Mouse (Mus musculus) neural tube, embryonic 15.5 days (tissue): ENCODE results near the gene Gm20388. TPM values are rescaled to one million over a fixed set of nuclear protein-coding genes. Genes with fewer than 3 reads are reported as not detected.
A peak's percentile ranks its signal among the peaks of the same experiment; 100 is the strongest.

Experiments
- ATAC-seq: fragments of 200-750 bp; cut with Nextera tagmentation; 2 replicates; pipeline ENCODE4 v1.8.0; 2017; ENCODE audit warnings: mild to moderate bottlenecking, moderate TSS enrichment, moderate library complexity; ENCODE audit not compliant: low FRiP score
- H3K27ac ChIP-seq: fragments of 300-500 bp; sonication (generic); replicated peaks from 2 replicates; pipeline ENCODE4 v1.5.1; 2015; ENCODE audit warnings: mild to moderate bottlenecking, inconsistent platforms
- H3K27me3 ChIP-seq: fragments of 300-500 bp; sonication (generic); replicated peaks from 2 replicates; pipeline ENCODE4 v1.6.1; 2015; ENCODE audit warnings: inconsistent platforms
- H3K36me3 ChIP-seq: fragments of 300-500 bp; sonication (generic); 2 replicates; pipeline ENCODE4 v1.6.1; 2015; ENCODE audit warnings: inconsistent platforms
- H3K4me1 ChIP-seq: fragments of 300-500 bp; sonication (generic); 2 replicates; pipeline ENCODE4 v1.6.1; 2015; ENCODE audit warnings: inconsistent platforms
- H3K4me2 ChIP-seq: fragments of 300-500 bp; sonication (generic); 2 replicates; pipeline ENCODE4 v1.6.1; 2015; ENCODE audit warnings: inconsistent platforms, mild to moderate bottlenecking, moderate library complexity
- H3K4me3 ChIP-seq: fragments of 300-500 bp; sonication (generic); replicated peaks from 2 replicates; pipeline ENCODE4 v1.5.1; 2015; ENCODE audit warnings: mild to moderate bottlenecking, inconsistent platforms
- H3K9ac ChIP-seq: fragments of 300-500 bp; sonication (generic); replicated peaks from 2 replicates; pipeline ENCODE4 v1.6.1; 2015; ENCODE audit warnings: mild to moderate bottlenecking, inconsistent platforms
- H3K9me3 ChIP-seq: fragments of 300-500 bp; sonication (generic); replicated peaks from 2 replicates; pipeline ENCODE4 v1.6.1; 2016; ENCODE audit warnings: inconsistent platforms
- WGBS: fragments of 180-500 bp; shearing (Covaris S2); methylation state at CpG from one replicate; pipeline ENCODE4 v1.1.7; 2015; ENCODE audit warnings: mixed read lengths; 5-methylcytosine and 5-hydroxymethylcytosine counted together
- polyA plus RNA-seq: library from polyadenylated mRNA; unstranded; fragments of >200 nt; fragmentation: Nextera tagmentation; extraction: Ambion mirVana; gene quantifications from 2 replicates; pipeline ENCODE4 v1.2.1, GENCODE M21; 2015

Gm20388 gene
- polyA plus RNA-seq, 1 experiment from 2014 or later = not detected

GRCm38 (mm10) chr8:120416522-120417394 is 506.1 kb downstream of the Gm20388 start:
- no peaks in the 10 kb centered on the region for H3K9me3 ChIP-seq
- H3K27ac ChIP-seq = peak overlapping the region; percentile 89
- 7% methylated on average over 33 of the region's 33 CpGs for WGBS
- no peak overlapping the region for H3K4me3 ChIP-seq
- H3K4me2 ChIP-seq = peak overlapping the region; percentile 38
- peak; percentile 61 for ATAC-seq
- H3K4me1 ChIP-seq = peaks cover 82% of the 10 kb centered on the region
- peak overlapping the region; percentile 1; the same call in 1 of the 2 replicates for H3K9ac ChIP-seq
- H3K36me3 ChIP-seq = no peaks in the 10 kb centered on the region
- no peaks in the 10 kb centered on the region for H3K27me3 ChIP-seq

DNA sequence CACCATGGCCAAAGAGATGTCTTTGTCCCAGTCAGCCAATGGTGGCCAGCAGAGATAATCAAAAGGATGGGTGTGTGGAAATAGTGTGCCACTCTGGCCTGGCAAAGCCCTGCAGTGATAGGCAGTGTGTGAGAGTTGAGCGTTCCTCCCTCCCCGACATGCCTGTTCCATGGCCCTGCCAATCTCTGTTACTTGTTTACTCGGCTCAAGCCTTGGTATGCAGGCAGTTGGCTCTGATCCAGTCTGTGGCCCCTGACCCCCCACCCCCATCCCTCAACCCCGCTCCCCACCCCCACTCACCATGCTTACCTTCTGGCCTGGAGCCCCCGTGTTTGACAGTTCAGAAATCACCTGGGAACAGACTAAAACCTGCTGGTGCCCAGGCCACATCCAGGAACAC is 507.5 kb downstream of the Gm20388 start:
- no peaks in the 10 kb centered on the region for H3K36me3 ChIP-seq

DNA sequence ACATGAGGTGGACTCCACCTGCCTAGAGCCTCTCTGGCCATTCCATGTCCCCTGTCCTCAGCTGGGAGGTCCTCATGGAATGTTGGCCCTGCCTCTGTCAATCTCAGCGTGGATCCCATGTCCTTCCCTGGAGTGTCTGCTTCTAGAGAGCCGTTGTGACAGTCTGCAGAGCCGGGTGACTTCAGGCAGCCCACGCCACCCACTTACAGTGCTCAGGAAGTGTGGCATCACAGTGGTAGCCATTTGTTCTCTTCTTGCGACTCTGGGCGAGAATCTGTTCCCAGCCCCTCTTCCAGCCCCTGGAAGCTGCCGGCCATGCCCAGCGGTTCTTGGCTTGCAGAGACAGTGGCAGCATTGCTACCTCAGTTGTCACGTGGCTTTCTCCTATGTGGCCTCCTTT is 509.0 kb downstream of the Gm20388 start:
- WGBS = 86% methylated on average over 9 of the region's 9 CpGs
- no peaks in the 10 kb centered on the region for H3K27me3 ChIP-seq
- no peaks in the 10 kb centered on the region for H3K9me3 ChIP-seq
- no peak overlapping the region for H3K4me3 ChIP-seq
- no peak for ATAC-seq
- no peaks in the 10 kb centered on the region for H3K36me3 ChIP-seq
- no peak overlapping the region for H3K27ac ChIP-seq
- H3K4me1 ChIP-seq = peaks cover 81% of the 10 kb centered on the region
- no peak overlapping the region for H3K9ac ChIP-seq
- no peak overlapping the region for H3K4me2 ChIP-seq

More for the DNA sequence above, 507.5 kb downstream of the Gm20388 start:
- ATAC-seq = no peak
- Histone ChIP-seq H3K4me2 (no peak overlapping the region), H3K4me3 (no peak overlapping the region), H3K9ac (no peak overlapping the region), H3K27me3 (no peaks in the 10 kb centered on the region), H3K4me1 (peaks cover 81% of the 10 kb centered on the region), H3K9me3 (no peaks in the 10 kb centered on the region), H3K27ac (no peak overlapping the region)
- WGBS = 58% methylated on average over 5 of the region's 5 CpGs

DNA sequence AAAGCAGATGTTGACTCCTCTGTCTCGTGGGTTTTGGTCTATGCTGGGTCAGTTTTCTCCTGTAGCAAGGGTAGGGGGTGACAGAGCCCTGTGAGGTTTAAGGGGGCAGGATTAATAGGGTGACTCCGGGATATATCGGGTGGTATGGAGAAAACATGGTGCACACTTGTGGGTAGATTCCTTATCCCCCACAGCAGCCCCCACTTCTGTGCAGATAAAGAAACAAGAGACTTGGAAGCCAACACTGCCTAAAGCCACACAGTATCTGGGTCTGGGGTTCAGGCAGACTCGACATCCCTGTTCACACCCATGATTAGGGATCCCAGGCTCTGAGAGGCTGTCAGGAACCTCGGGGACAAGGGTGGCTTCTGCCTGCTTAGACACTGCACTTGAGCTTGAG is 509.6 kb downstream of the Gm20388 start:
- WGBS = 81% methylated on average over 5 of the region's 5 CpGs
- Histone ChIP-seq H3K4me1 (peaks cover 86% of the 10 kb centered on the region), H3K9me3 (no peaks in the 10 kb centered on the region), H3K27ac (no peak overlapping the region), H3K9ac (no peak overlapping the region), H3K4me3 (no peak overlapping the region), H3K27me3 (no peaks in the 10 kb centered on the region), H3K4me2 (no peak overlapping the region), H3K36me3 (no peaks in the 10 kb centered on the region)
- no peak for ATAC-seq

DNA sequence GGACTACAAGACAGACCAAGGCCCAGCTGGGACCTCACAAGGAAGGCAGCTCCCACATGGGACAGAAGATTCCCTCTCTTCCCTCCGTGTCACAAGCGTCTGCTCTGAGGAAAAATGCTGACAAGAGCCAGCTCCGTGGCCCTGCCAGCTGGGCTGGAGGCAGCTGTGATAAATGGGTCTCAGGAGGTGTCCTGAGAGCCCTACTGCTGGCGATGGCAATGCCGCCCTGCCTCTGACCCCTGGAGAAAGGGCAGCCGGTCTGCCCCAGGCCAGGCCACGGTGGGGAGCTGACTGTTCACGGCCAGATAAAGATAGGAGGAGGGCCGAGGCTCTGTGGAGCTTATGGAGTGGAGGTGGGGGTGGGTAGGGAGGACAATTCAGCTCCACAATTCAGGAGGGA is 511.0 kb downstream of the Gm20388 start:
- 12% methylated on average over 9 of the region's 9 CpGs for WGBS
- Histone ChIP-seq H3K9ac (no peak overlapping the region), H3K4me2 (no peak overlapping the region), H3K36me3 (no peaks in the 10 kb centered on the region), H3K27me3 (no peaks in the 10 kb centered on the region), H3K9me3 (no peaks in the 10 kb centered on the region), H3K4me3 (no peak overlapping the region), H3K4me1 (peaks cover 87% of the 10 kb centered on the region), H3K27ac (no peak overlapping the region; the same call in 1 of the 2 replicates)
- no peak for ATAC-seq

GRCm38 (mm10) chr8:120422236-120422635 is 511.6 kb downstream of the Gm20388 start:
- Histone ChIP-seq H3K4me3 (no peak overlapping the region), H3K4me2 (no peak overlapping the region), H3K9ac (no peak overlapping the region), H3K36me3 (no peaks in the 10 kb centered on the region), H3K9me3 (no peaks in the 10 kb centered on the region), H3K27ac (no peak overlapping the region), H3K27me3 (no peaks in the 10 kb centered on the region), H3K4me1 (peaks cover 87% of the 10 kb centered on the region)
- no peak for ATAC-seq
- 76% methylated on average over 8 of the region's 8 CpGs for WGBS

- Histone ChIP-seq H3K9ac (no peak overlapping the region), H3K27ac (peak overlapping the region; percentile 28; the same call in 1 of the 2 replicates), H3K4me1 (peaks cover 77% of the 10 kb centered on the region)
Observed at GRCm38 (mm10) chr8:120423576-120423975, 512.9 kb downstream of the Gm20388 start.

DNA sequence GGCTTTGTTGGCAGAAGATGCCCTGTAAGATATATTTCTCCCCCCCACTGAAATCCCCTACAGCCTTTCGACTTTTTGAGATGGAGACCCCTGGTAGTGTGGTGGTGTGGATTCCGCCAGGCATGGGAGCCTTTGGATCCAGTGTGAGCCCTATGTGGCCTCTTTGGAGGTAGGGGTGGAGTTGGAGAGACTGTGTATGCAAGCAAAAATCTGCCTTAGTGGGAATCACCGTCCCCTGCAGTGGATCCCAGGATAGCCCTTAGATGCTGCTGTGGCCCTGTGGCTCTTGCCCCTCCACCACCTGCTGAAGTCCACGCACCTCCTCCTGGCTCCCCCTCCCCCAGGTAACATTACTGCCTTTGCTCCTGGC is 514.2 kb downstream of the Gm20388 start:
- Histone ChIP-seq H3K9me3 (no peaks in the 10 kb centered on the region), H3K4me3 (no peak overlapping the region), H3K4me1 (peaks cover 74% of the 10 kb centered on the region), H3K4me2 (peak overlapping the region; percentile 34; the same call in 1 of the 2 replicates), H3K9ac (peak overlapping the region; percentile 28; the same call in 1 of the 2 replicates), H3K27me3 (no peaks in the 10 kb centered on the region), H3K27ac (peak overlapping the region; percentile 89), H3K36me3 (no peaks in the 10 kb centered on the region)
- WGBS = 14% methylated on average over 4 of the region's 4 CpGs
- no peak for ATAC-seq

More at GRCm38 (mm10) chr8:120423576-120423975, 512.9 kb downstream of the Gm20388 start:
- H3K4me2 ChIP-seq = no peak overlapping the region
- H3K9me3 ChIP-seq = no peaks in the 10 kb centered on the region
- no peaks in the 10 kb centered on the region for H3K27me3 ChIP-seq
- ATAC-seq = no peak
- H3K36me3 ChIP-seq = no peaks in the 10 kb centered on the region
- 37% methylated on average over 7 of the region's 7 CpGs for WGBS
- H3K4me3 ChIP-seq = no peak overlapping the region

- peaks cover 68% of the 10 kb centered on the region for H3K4me1 ChIP-seq
Observed at GRCm38 (mm10) chr8:120425199-120425941, 514.7 kb downstream of the Gm20388 start.

DNA sequence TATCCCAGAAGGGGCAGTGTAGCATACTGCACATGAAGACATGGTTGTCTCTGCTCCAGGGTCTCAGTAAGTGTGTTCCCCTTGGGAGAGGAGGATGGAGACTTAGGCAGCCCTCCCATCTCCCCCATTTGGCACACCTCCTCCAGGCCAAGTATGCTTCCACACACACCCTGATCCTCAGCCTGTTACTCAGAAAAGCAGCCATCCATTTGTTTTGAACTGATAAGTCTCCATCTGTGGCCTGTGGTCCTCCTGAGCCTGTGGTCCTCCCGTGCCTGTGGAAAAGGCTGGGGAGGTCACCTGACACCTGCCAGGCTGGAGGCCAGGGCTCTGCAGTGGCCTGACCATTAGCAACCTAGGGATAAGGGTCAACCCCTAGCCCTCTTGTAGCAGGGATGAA is 515.5 kb downstream of the Gm20388 start:
- peaks cover 62% of the 10 kb centered on the region for H3K4me1 ChIP-seq
- H3K27me3 ChIP-seq = no peaks in the 10 kb centered on the region
- peak overlapping the region; percentile 89 for H3K27ac ChIP-seq
- WGBS = 26% methylated on average over 1 of the region's 1 CpGs
- no peak overlapping the region for H3K4me3 ChIP-seq
- H3K36me3 ChIP-seq = no peaks in the 10 kb centered on the region
- no peak for ATAC-seq
- no peak overlapping the region for H3K4me2 ChIP-seq
- 0 out of 2 replicates have a peak overlapping the region, but pooled peaks have one; percentile 28 for H3K9ac ChIP-seq
- H3K9me3 ChIP-seq = no peaks in the 10 kb centered on the region

More at GRCm38 (mm10) chr8:120425199-120425941, 514.7 kb downstream of the Gm20388 start:
- H3K36me3 ChIP-seq = no peaks in the 10 kb centered on the region
- peak overlapping the region; percentile 89 for H3K27ac ChIP-seq
- H3K9ac ChIP-seq = peak overlapping the region; percentile 28; the same call in 1 of the 2 replicates
- 8% methylated on average over 8 of the region's 8 CpGs for WGBS
- peak overlapping the region; percentile 34 for H3K4me2 ChIP-seq
- ATAC-seq = peak; percentile 69
- no peaks in the 10 kb centered on the region for H3K9me3 ChIP-seq
- no peak overlapping the region for H3K4me3 ChIP-seq
- H3K27me3 ChIP-seq = no peaks in the 10 kb centered on the region

DNA sequence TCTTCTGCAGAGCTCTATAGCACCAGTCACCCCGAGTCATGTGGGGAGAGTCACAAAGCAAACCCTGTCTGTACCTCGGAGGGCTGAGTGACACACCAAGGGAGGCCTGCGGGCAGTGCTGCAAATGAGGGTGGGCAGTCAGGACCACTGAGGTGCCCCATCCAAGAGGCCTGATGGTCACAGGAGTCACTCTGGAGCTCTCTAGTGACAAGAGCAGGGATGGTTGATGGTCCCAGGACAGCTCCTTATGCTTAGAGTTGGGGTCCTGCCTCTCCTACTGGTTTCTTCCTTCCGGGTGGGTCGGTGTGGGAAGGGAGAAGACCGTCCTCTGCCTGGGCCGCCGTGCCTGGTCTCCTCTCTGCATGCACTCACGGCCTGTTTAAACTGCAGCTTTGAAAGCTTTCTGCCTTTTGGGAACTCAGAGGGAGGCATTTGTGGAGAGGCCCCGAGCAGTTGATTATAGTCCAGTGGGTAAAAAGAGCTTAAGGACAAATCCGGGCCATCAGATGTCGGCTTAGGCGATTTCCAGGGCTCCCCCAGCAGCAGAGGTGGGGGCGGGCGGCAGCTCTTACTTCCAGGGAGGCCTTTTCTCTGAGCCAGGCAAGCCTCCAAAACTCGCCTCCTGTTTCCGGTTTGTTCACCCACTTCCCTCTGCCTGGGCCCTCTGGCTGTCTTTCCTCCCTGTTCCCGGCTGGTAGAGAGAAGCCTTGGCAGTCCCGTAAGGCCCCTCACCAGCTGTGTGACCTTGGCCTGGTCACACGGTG is 516.2 kb downstream of the Gm20388 start:
- Histone ChIP-seq H3K4me3 (no peak overlapping the region), H3K9me3 (no peaks in the 10 kb centered on the region), H3K9ac (no peak overlapping the region), H3K36me3 (no peaks in the 10 kb centered on the region), H3K4me1 (peaks cover 55% of the 10 kb centered on the region), H3K27me3 (no peaks in the 10 kb centered on the region), H3K4me2 (no peak overlapping the region), H3K27ac (peak overlapping the region; percentile 89)
- ATAC-seq = no peak
- WGBS = 42% methylated on average over 20 of the region's 20 CpGs
